Comparison of ENCODE assay signal across 14 mouse cellular contexts in genomic region chr15:85462138-85462537, GRCm38 (mm10). TPM values are rescaled to one million over a fixed set of nuclear protein-coding genes. Genes with fewer than 3 reads are reported as not detected.
A peak's percentile ranks its signal among the peaks of the same experiment; 100 is the strongest.
DNase-seq lines count a peak whose midpoint lies in the region; ATAC-seq lines count a peak whose summit lies in the region.
"Had no signal": no experiment of that assay in that cellular context is flagged by ENCODE, and none has a peak within 500 bp of the region (broad histone marks: within the 10 kb centered on the region; RNA-seq: fewer than 3 reads in every experiment).

No protein-coding gene starts in this region.

- no peak overlapping the region for H3K4me3 ChIP-seq in hindbrain, embryonic 15.5 days
- H3K4me3 ChIP-seq in neural tube, embryonic 15.5 days (replicated peaks) = no peak overlapping the region
- H3K4me3 ChIP-seq: limb, embryonic 13.5 days had no signal

- no peaks in the 10 kb centered on the region for H3K9me3 ChIP-seq in hindbrain, embryonic 15.5 days
- H3K9me3 ChIP-seq in neural tube, embryonic 15.5 days (replicated peaks) = no peaks in the 10 kb centered on the region
- H3K9me3 ChIP-seq: G1E; limb, embryonic 13.5 days had no signal

- peaks cover 14% of the 10 kb centered on the region; the same call in 1 of the 2 replicates for H3K36me3 ChIP-seq in hindbrain, embryonic 15.5 days
- H3K36me3 ChIP-seq in neural tube, embryonic 15.5 days = peaks cover 19% of the 10 kb centered on the region; the same call in 1 of the 2 replicates

- H3K4me1 ChIP-seq in hindbrain, embryonic 15.5 days (replicated peaks) = peaks cover 86% of the 10 kb centered on the region
- peaks cover 68% of the 10 kb centered on the region for H3K4me1 ChIP-seq in neural tube, embryonic 15.5 days

- no peak overlapping the region for H3K9ac ChIP-seq in hindbrain, embryonic 15.5 days
- no peak overlapping the region for H3K9ac ChIP-seq in neural tube, embryonic 15.5 days (replicated peaks)
- H3K9ac ChIP-seq: limb, embryonic 13.5 days had no signal

- H3K4me2 ChIP-seq in hindbrain, embryonic 15.5 days = no peak overlapping the region
- no peak overlapping the region for H3K4me2 ChIP-seq in neural tube, embryonic 15.5 days
- H3K4me2 ChIP-seq: limb, embryonic 13.5 days had no signal

- peak overlapping the region; percentile 75 for H3K27ac ChIP-seq in hindbrain, embryonic 15.5 days (replicated peaks)
- peak overlapping the region; percentile 76 for H3K27ac ChIP-seq in neural tube, embryonic 15.5 days (replicated peaks)
- H3K27ac ChIP-seq: limb, embryonic 13.5 days; macrophage had no signal

- H3K27me3 ChIP-seq in hindbrain, embryonic 15.5 days = no peaks in the 10 kb centered on the region
- no peaks in the 10 kb centered on the region for H3K27me3 ChIP-seq in neural tube, embryonic 15.5 days (replicated peaks)
- H3K27me3 ChIP-seq: limb, embryonic 13.5 days had no signal

- 38% methylated on average over 4 of the region's 4 CpGs for WGBS in hindbrain, embryonic 15.5 days
- WGBS in neural tube, embryonic 15.5 days = 45% methylated on average over 4 of the region's 4 CpGs

- peak; percentile 70 for ATAC-seq in frontal cortex, adult (ENCODE audit: low TSS enrichment)
- ATAC-seq in hindbrain, embryonic 15.5 days (ENCODE audit: low FRiP score, low read depth) = no peak
- ATAC-seq in neural tube, embryonic 15.5 days (ENCODE audit: low FRiP score) = no peak
- ATAC-seq: activated CD4-positive, CD25-positive, alpha-beta regulatory T cell, adult 4 months; inflammation-experienced regulatory T-cells, adult 6 months had no signal

- DNase-seq in frontal cortex, postnatal 10 days (ENCODE audit: low spot score in 2 of 2) = no peak
- peak; percentile 52 for DNase-seq in lung, postnatal 10 days
- DNase-seq in lung, postnatal 25 days (ENCODE audit: low spot score) = no peak
- no peak for DNase-seq in kidney, adult 18-20 months
- no peak for DNase-seq in urinary bladder, adult 18-20 months (ENCODE audit: low spot score in 2 of 2)
- DNase-seq: thymus, postnatal 36 days had no signal

RNA-seq across cellular contexts. Expression of gene 7530416G11Rik, which starts 40.9 kb away (rescaled TPM):
- not detected in 2 replicates for polyA plus RNA-seq in hindbrain, embryonic 15.5 days (2015; fragmentation: Nextera tagmentation; extraction: Ambion mirVana)
- not detected in 2 replicates for polyA plus RNA-seq in neural tube, embryonic 15.5 days (2015; fragmentation: Nextera tagmentation; extraction: Ambion mirVana)
- polyA plus RNA-seq: activated CD4-positive, CD25-positive, alpha-beta regulatory T cell, adult 4 months; G1E; inflammation-experienced regulatory T-cells, adult 6 months; limb, embryonic 13.5 days; macrophage had no signal
